Mouse (Mus musculus): ENCODE measurements around the gene Ms4a15. TPM values are rescaled to one million over a fixed set of nuclear protein-coding genes. Genes with fewer than 3 reads are reported as not detected.

Ms4a15 gene
- polyA plus RNA-seq, 1 experiment, result not detected

- 70% methylated on average over 4 of the region's 4 CpGs for WGBS
- no peaks in the 10 kb centered on the region for H3K4me1 ChIP-seq (ENCODE audit: control insufficient read depth, insufficient read depth, low read length)
- no peak for TF ChIP-seq POLR2A (IDR thresholded peaks at IDR 0.05; ENCODE audit: borderline replicate concordance, control insufficient read depth, low read depth, low read length)
- TF ChIP-seq CTCF (IDR thresholded peaks at IDR 0.05; ENCODE audit: control insufficient read depth, insufficient read depth, low read length), result no peak
- no peak within 1 kb of the TSS for H3K4me3 ChIP-seq (replicated peaks; ENCODE audit: control insufficient read depth, low read depth, low read length)
- no peak within 1 kb of the TSS for H3K27ac ChIP-seq (ENCODE audit: control insufficient read depth, insufficient read depth, low read depth, low read length, poor library complexity)
Measured at GRCm38 (mm10) chr19:10974238-10974865, 18.7 kb downstream of the Ms4a15 start, which contains the start of gene Ms4a10. Gene Ms4a10, minus strand, starts transcription at chr19:10974670.

GRCm38 (mm10) chr19:10973187-10973586 is 19.9 kb downstream of the Ms4a15 start:
- WGBS, result 84% methylated on average over 2 of the region's 2 CpGs
- no peak for TF ChIP-seq CTCF (IDR thresholded peaks at IDR 0.05; ENCODE audit: control insufficient read depth, insufficient read depth, low read length)
- no peak for TF ChIP-seq POLR2A (IDR thresholded peaks at IDR 0.05; ENCODE audit: borderline replicate concordance, control insufficient read depth, low read depth, low read length)
- H3K4me1 ChIP-seq (ENCODE audit: control insufficient read depth, insufficient read depth, low read length), result no peaks in the 10 kb centered on the region
- H3K27ac ChIP-seq (ENCODE audit: control insufficient read depth, insufficient read depth, low read depth, low read length, poor library complexity), result no peak overlapping the region
- H3K4me3 ChIP-seq (replicated peaks; ENCODE audit: control insufficient read depth, low read depth, low read length), result no peak overlapping the region

- Histone ChIP-seq H3K4me3 (replicated peaks; ENCODE audit: control insufficient read depth, low read depth, low read length) (no peak overlapping the region), H3K4me1 (ENCODE audit: control insufficient read depth, insufficient read depth, low read length) (no peaks in the 10 kb centered on the region), H3K27ac (ENCODE audit: control insufficient read depth, insufficient read depth, low read depth, low read length, poor library complexity) (no peak overlapping the region)
- WGBS, result 82% methylated on average over 3 of the region's 3 CpGs
- TF ChIP-seq CTCF (IDR thresholded peaks at IDR 0.05; ENCODE audit: control insufficient read depth, insufficient read depth, low read length) (no peak), POLR2A (IDR thresholded peaks at IDR 0.05; ENCODE audit: borderline replicate concordance, control insufficient read depth, low read depth, low read length) (no peak)
Measured at GRCm38 (mm10) chr19:10972660-10973059, 20.4 kb downstream of the Ms4a15 start.

GRCm38 (mm10) chr19:10970457-10970856 is 22.6 kb downstream of the Ms4a15 start:
- no peak overlapping the region for H3K4me3 ChIP-seq (replicated peaks; ENCODE audit: control insufficient read depth, low read depth, low read length)
- TF ChIP-seq CTCF (IDR thresholded peaks at IDR 0.05; ENCODE audit: control insufficient read depth, insufficient read depth, low read length) (no peak), POLR2A (IDR thresholded peaks at IDR 0.05; ENCODE audit: borderline replicate concordance, control insufficient read depth, low read depth, low read length) (no peak)

GRCm38 (mm10) chr19:10968578-10968977 is 24.5 kb downstream of the Ms4a15 start:
- WGBS, result 84% methylated on average over 7 of the region's 7 CpGs
- Histone ChIP-seq H3K4me1 (ENCODE audit: control insufficient read depth, insufficient read depth, low read length) (no peaks in the 10 kb centered on the region; the same call in 1 of the 2 replicates), H3K27ac (ENCODE audit: control insufficient read depth, insufficient read depth, low read depth, low read length, poor library complexity) (no peak overlapping the region), H3K4me3 (replicated peaks; ENCODE audit: control insufficient read depth, low read depth, low read length) (no peak overlapping the region)
- TF ChIP-seq CTCF (IDR thresholded peaks at IDR 0.05; ENCODE audit: control insufficient read depth, insufficient read depth, low read length), result no peak
- no peak for TF ChIP-seq POLR2A (IDR thresholded peaks at IDR 0.05; ENCODE audit: borderline replicate concordance, control insufficient read depth, low read depth, low read length)

More at GRCm38 (mm10) chr19:10970457-10970856, 22.6 kb downstream of the Ms4a15 start:
- Histone ChIP-seq H3K27ac (ENCODE audit: control insufficient read depth, insufficient read depth, low read depth, low read length, poor library complexity) (no peak overlapping the region), H3K4me1 (ENCODE audit: control insufficient read depth, insufficient read depth, low read length) (no peaks in the 10 kb centered on the region)
- WGBS, result 40% methylated on average over 3 of the region's 3 CpGs

- no peak for TF ChIP-seq CTCF (IDR thresholded peaks at IDR 0.05; ENCODE audit: control insufficient read depth, insufficient read depth, low read length)
- TF ChIP-seq POLR2A (IDR thresholded peaks at IDR 0.05; ENCODE audit: borderline replicate concordance, control insufficient read depth, low read depth, low read length), result no peak
- no peak overlapping the region for H3K27ac ChIP-seq (ENCODE audit: control insufficient read depth, insufficient read depth, low read depth, low read length, poor library complexity)
- H3K4me3 ChIP-seq (replicated peaks; ENCODE audit: control insufficient read depth, low read depth, low read length), result no peak overlapping the region
- WGBS, result 76% methylated on average over 7 of the region's 7 CpGs
- no peaks in the 10 kb centered on the region; the same call in 1 of the 2 replicates for H3K4me1 ChIP-seq (ENCODE audit: control insufficient read depth, insufficient read depth, low read length)
Measured at GRCm38 (mm10) chr19:10965721-10966120, 27.3 kb downstream of the Ms4a15 start.

- Histone ChIP-seq H3K4me3 (replicated peaks; ENCODE audit: control insufficient read depth, low read depth, low read length) (no peak overlapping the region), H3K4me1 (ENCODE audit: control insufficient read depth, insufficient read depth, low read length) (no peaks in the 10 kb centered on the region; the same call in 1 of the 2 replicates), H3K27ac (ENCODE audit: control insufficient read depth, insufficient read depth, low read depth, low read length, poor library complexity) (no peak overlapping the region)
- WGBS, result 46% methylated on average over 12 of the region's 12 CpGs
- no peak for TF ChIP-seq CTCF (IDR thresholded peaks at IDR 0.05; ENCODE audit: control insufficient read depth, insufficient read depth, low read length)
- TF ChIP-seq POLR2A (IDR thresholded peaks at IDR 0.05; ENCODE audit: borderline replicate concordance, control insufficient read depth, low read depth, low read length), result no peak
Measured at GRCm38 (mm10) chr19:10959978-10960346, 33.1 kb downstream of the Ms4a15 start.

GRCm38 (mm10) chr19:10959085-10959977 is 33.7 kb downstream of the Ms4a15 start:
- 23% methylated on average over 11 of the region's 11 CpGs for WGBS
- Histone ChIP-seq H3K4me3 (replicated peaks; ENCODE audit: control insufficient read depth, low read depth, low read length) (no peak overlapping the region), H3K4me1 (ENCODE audit: control insufficient read depth, insufficient read depth, low read length) (no peaks in the 10 kb centered on the region), H3K27ac (ENCODE audit: control insufficient read depth, insufficient read depth, low read depth, low read length, poor library complexity) (no peak overlapping the region)
- peak; percentile 34; the same call in 1 of the 2 replicates for TF ChIP-seq CTCF (IDR thresholded peaks at IDR 0.05; ENCODE audit: control insufficient read depth, insufficient read depth, low read length)
- TF ChIP-seq POLR2A (IDR thresholded peaks at IDR 0.05; ENCODE audit: borderline replicate concordance, control insufficient read depth, low read depth, low read length), result no peak

All from bone marrow, adult 2 months (tissue).